Mouse (Mus musculus): ENCODE data around the gene Mmp14. TPM values are rescaled to one million over a fixed set of nuclear protein-coding genes. Genes with fewer than 3 reads are reported as not detected.

Gene Mmp14
- polyA plus RNA-seq, 1 experiment from 2014 or later, result 51.1 TPM

- no peak overlapping the region for H3K9ac ChIP-seq
- ATAC-seq (ENCODE audit: low FRiP score, low read depth), result no peak
- no peaks in the 10 kb centered on the region for H3K9me3 ChIP-seq
- no peak overlapping the region for H3K4me3 ChIP-seq
- WGBS, result 72% methylated on average over 7 of the region's 7 CpGs
- H3K27me3 ChIP-seq, result no peaks in the 10 kb centered on the region
- H3K36me3 ChIP-seq, result no peaks in the 10 kb centered on the region
- H3K4me2 ChIP-seq, result no peak overlapping the region
- H3K27ac ChIP-seq (replicated peaks), result no peak overlapping the region
- no peaks in the 10 kb centered on the region for H3K4me1 ChIP-seq (replicated peaks)
Observed at GRCm38 (mm10) chr14:54398528-54398916, 32.9 kb upstream of the Mmp14 start.

GRCm38 (mm10) chr14:54398921-54399382 is 32.5 kb upstream of the Mmp14 start:
- no peak overlapping the region for H3K4me3 ChIP-seq
- no peaks in the 10 kb centered on the region for H3K9me3 ChIP-seq
- no peaks in the 10 kb centered on the region for H3K36me3 ChIP-seq
- 67% methylated on average over 8 of the region's 8 CpGs for WGBS
- ATAC-seq (ENCODE audit: low FRiP score, low read depth), result no peak
- H3K4me1 ChIP-seq (replicated peaks), result no peaks in the 10 kb centered on the region
- no peaks in the 10 kb centered on the region for H3K27me3 ChIP-seq
- no peak overlapping the region for H3K4me2 ChIP-seq
- no peak overlapping the region for H3K27ac ChIP-seq (replicated peaks)
- H3K9ac ChIP-seq, result no peak overlapping the region

GRCm38 (mm10) chr14:54401723-54402122 is 29.7 kb upstream of the Mmp14 start:
- Histone ChIP-seq H3K4me1 (replicated peaks) (no peaks in the 10 kb centered on the region), H3K36me3 (no peaks in the 10 kb centered on the region), H3K9me3 (no peaks in the 10 kb centered on the region), H3K9ac (no peak overlapping the region), H3K4me2 (no peak overlapping the region), H3K27ac (replicated peaks) (no peak overlapping the region), H3K4me3 (no peak overlapping the region), H3K27me3 (no peaks in the 10 kb centered on the region)
- ATAC-seq (ENCODE audit: low FRiP score, low read depth), result no peak
- WGBS, result 81% methylated on average over 3 of the region's 3 CpGs

- Histone ChIP-seq H3K9ac (no peak overlapping the region), H3K4me3 (no peak overlapping the region), H3K27me3 (peaks cover 4% of the 10 kb centered on the region; the same call in 1 of the 2 replicates), H3K36me3 (no peaks in the 10 kb centered on the region), H3K9me3 (no peaks in the 10 kb centered on the region), H3K4me1 (replicated peaks) (0 out of 2 replicates have a peak, but pooled peaks cover 6% of the 10 kb centered on the region), H3K27ac (replicated peaks) (no peak overlapping the region), H3K4me2 (no peak overlapping the region)
- 0 out of 2 replicates have a peak, but pooled peaks have one; percentile 7 for ATAC-seq (ENCODE audit: low FRiP score, low read depth)
- 83% methylated on average over 25 of the region's 25 CpGs for WGBS
Observed at GRCm38 (mm10) chr14:54408336-54409056, 22.9 kb upstream of the Mmp14 start.

- H3K27me3 ChIP-seq, result peaks cover 11% of the 10 kb centered on the region
- ATAC-seq (ENCODE audit: low FRiP score, low read depth), result 0 out of 2 replicates have a peak, but pooled peaks have one; percentile 8
- no peak overlapping the region for H3K4me2 ChIP-seq
- no peak overlapping the region for H3K27ac ChIP-seq (replicated peaks)
- no peak overlapping the region for H3K9ac ChIP-seq
- H3K4me1 ChIP-seq (replicated peaks), result peaks cover 6% of the 10 kb centered on the region; the same call in 1 of the 2 replicates
- WGBS, result 73% methylated on average over 7 of the region's 7 CpGs
- H3K4me3 ChIP-seq, result no peak overlapping the region
- H3K9me3 ChIP-seq, result no peaks in the 10 kb centered on the region
- H3K36me3 ChIP-seq, result no peaks in the 10 kb centered on the region
Observed at GRCm38 (mm10) chr14:54409057-54409645, 22.3 kb upstream of the Mmp14 start.

GRCm38 (mm10) chr14:54409980-54410810 is 21.2 kb upstream of the Mmp14 start:
- no peaks in the 10 kb centered on the region for H3K9me3 ChIP-seq
- peak overlapping the region; percentile 29 for H3K27ac ChIP-seq (replicated peaks)
- peaks cover 19% of the 10 kb centered on the region for H3K27me3 ChIP-seq
- H3K4me1 ChIP-seq (replicated peaks), result peaks cover 6% of the 10 kb centered on the region; the same call in 1 of the 2 replicates
- peak overlapping the region; percentile 3; the same call in 1 of the 2 replicates for H3K4me2 ChIP-seq
- no peak overlapping the region for H3K9ac ChIP-seq
- ATAC-seq (ENCODE audit: low FRiP score, low read depth), result no peak
- WGBS, result 46% methylated on average over 17 of the region's 17 CpGs
- no peaks in the 10 kb centered on the region for H3K36me3 ChIP-seq
- no peak overlapping the region for H3K4me3 ChIP-seq

GRCm38 (mm10) chr14:54412000-54412576 is 19.3 kb upstream of the Mmp14 start:
- H3K4me3 ChIP-seq, result no peak overlapping the region
- peaks cover 6% of the 10 kb centered on the region; the same call in 1 of the 2 replicates for H3K4me1 ChIP-seq (replicated peaks)
- H3K9ac ChIP-seq, result no peak overlapping the region
- no peaks in the 10 kb centered on the region for H3K36me3 ChIP-seq
- 37% methylated on average over 9 of the region's 9 CpGs for WGBS
- H3K27me3 ChIP-seq, result peaks cover 29% of the 10 kb centered on the region
- ATAC-seq (ENCODE audit: low FRiP score, low read depth), result no peak
- H3K9me3 ChIP-seq, result no peaks in the 10 kb centered on the region
- H3K4me2 ChIP-seq, result no peak overlapping the region
- no peak overlapping the region for H3K27ac ChIP-seq (replicated peaks)

- no peak for ATAC-seq (ENCODE audit: low FRiP score, low read depth)
- WGBS, result 42% methylated on average over 2 of the region's 2 CpGs
Observed at GRCm38 (mm10) chr14:54412629-54413170, 18.7 kb upstream of the Mmp14 start.

GRCm38 (mm10) chr14:54413877-54414700 is 17.3 kb upstream of the Mmp14 start:
- Histone ChIP-seq H3K27me3 (peaks cover 37% of the 10 kb centered on the region), H3K27ac (replicated peaks) (no peak overlapping the region), H3K9ac (no peak overlapping the region), H3K9me3 (no peaks in the 10 kb centered on the region), H3K4me3 (0 out of 2 replicates have a peak overlapping the region, but pooled peaks have one; percentile 10), H3K36me3 (no peaks in the 10 kb centered on the region), H3K4me2 (peak overlapping the region; percentile 33), H3K4me1 (replicated peaks) (peaks cover 11% of the 10 kb centered on the region)
- 10% methylated on average over 18 of the region's 18 CpGs for WGBS
- 0 out of 2 replicates have a peak, but pooled peaks have one; percentile 17 for ATAC-seq (ENCODE audit: low FRiP score, low read depth)

More at GRCm38 (mm10) chr14:54412629-54413170, 18.7 kb upstream of the Mmp14 start:
- no peak overlapping the region for H3K4me3 ChIP-seq
- H3K9me3 ChIP-seq, result no peaks in the 10 kb centered on the region
- peaks cover 35% of the 10 kb centered on the region for H3K27me3 ChIP-seq
- H3K27ac ChIP-seq (replicated peaks), result no peak overlapping the region
- H3K4me1 ChIP-seq (replicated peaks), result peaks cover 11% of the 10 kb centered on the region
- H3K4me2 ChIP-seq, result no peak overlapping the region
- H3K9ac ChIP-seq, result no peak overlapping the region
- no peaks in the 10 kb centered on the region for H3K36me3 ChIP-seq

- Histone ChIP-seq H3K4me1 (replicated peaks) (peaks cover 7% of the 10 kb centered on the region), H3K36me3 (no peaks in the 10 kb centered on the region), H3K4me2 (no peak overlapping the region), H3K9ac (no peak overlapping the region), H3K27ac (replicated peaks) (no peak overlapping the region), H3K27me3 (peaks cover 37% of the 10 kb centered on the region), H3K4me3 (no peak overlapping the region), H3K9me3 (no peaks in the 10 kb centered on the region)
- 8% methylated on average over 13 of the region's 13 CpGs for WGBS
- ATAC-seq (ENCODE audit: low FRiP score, low read depth), result no peak
Observed at GRCm38 (mm10) chr14:54415241-54416020, 16.0 kb upstream of the Mmp14 start.

Data from hindbrain, embryonic 15.5 days (tissue).